Mouse (Mus musculus): ENCODE data around the gene Med12. TPM values are rescaled to one million over a fixed set of nuclear protein-coding genes. Genes with fewer than 3 reads are reported as not detected.

Gene Med12
- total RNA-seq (2021): 10 to 100 TPM; 26.1 to 33.7 TPM

DNA sequence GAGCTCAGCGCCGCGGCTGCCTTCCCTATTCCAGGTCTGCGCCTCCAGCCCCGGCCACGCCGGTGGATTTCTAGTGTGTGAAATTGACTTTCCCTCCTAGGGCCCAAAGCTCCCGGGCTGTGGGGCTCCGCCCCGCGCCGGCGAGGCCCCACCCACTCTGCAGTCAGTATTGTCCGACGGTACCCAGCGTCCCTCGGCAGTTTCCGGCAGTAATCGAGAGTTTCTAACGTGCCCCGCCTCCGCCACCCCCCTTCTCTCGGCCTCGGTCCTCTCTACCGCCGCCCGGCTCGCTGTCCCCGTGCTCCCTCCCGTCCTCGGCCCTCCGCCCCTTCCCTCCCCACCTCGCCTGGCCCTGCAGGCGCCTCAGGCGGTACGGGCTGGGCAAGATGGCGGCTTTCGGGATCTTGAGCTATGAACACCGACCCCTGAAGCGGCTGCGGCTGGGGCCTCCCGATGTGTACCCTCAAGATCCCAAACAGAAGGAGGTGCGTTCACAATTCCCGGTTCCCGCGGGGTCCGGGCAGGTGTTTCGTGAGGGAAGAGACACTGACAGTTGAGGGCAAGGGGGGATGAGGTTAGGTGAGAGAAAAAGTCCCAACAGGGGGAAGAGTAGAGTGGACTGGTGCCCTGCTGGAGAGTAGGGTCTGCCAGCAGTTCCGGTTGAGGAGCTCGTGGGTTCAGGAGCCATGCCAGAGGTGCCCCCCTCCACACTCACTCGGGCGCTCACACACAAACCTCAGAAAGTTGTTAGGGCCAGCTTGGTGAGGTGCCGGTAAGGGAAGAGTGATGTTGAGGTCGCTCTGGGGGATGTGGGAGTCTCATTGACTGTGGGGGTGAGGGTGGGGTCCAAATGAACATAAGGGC lies at the start of gene Med12:
Med12 (plus strand) TSS at position 156 of the 864 bp plus-strand sequence.
- peak; percentile 75 to 94 for DNase-seq (ENCODE audit: extremely low spot score in 1 of 2, low spot score in 2 of 2)
- intact Hi-C loops (cut with DNase I): no loop called here

DNA sequence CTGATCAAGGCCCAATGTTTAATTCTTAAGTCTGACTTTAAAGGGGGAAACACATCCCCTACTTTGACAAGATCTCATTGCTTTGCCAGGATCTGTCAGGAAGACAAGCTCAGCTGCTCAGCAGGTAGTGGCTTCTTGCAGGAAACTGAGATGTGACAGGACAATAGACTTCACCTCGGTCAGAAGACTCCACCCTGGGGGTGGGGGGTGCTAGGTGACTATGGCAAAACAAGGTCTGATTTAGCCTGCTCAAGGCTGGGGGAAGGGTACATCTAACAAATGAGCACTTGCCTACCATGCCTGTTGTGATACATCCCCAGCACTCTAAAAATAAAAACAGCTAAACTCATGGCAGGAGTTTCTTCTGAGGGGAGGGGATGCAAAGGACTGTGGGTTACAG lies 28.8 kb upstream of the Med12 start:
- intact Hi-C loops (cut with DNase I): no loop called here
- DNase-seq (ENCODE audit: extremely low spot score in 1 of 2, low spot score in 2 of 2): no peak

DNA sequence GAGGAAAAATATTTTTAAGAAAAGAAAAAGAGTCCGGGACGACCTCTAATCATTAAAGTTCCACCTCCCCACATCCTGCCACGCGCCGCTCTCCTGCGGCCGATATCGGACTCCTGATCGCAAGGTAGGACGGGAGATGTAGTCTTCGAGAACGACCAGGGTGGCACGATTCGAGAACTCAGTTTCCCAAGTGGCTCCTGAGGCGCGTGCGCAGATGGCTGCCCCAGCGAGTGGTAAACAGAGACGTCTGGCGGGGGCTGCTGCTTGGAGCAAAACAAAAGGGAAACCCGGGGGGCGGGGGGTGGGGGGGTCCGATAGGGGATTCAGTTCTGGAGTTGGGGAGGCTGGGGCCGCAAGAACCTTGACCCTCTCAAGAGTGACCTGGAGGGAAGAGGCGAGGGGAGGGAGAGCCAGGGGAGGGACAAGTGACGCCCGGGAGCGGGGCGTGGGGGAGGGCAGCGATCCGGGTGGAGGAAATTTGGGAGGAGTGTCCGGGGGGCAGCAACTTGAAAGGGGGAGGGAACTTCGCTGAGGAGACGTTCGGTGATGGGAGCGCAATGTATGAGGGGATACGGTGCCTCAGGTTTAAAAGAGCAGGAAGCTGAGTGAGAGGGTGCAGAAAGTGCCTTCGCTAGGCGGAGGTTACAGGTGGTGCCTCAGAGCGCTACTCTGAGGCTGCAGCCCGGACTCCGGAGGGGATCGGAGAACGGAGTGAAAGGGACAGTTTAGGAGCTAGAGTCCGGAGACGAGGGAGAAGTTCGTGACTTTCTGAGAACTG lies 19.7 kb upstream of the Med12 start, which contains the start of gene Foxo4:
Foxo4 (plus strand) TSS at position 577 of the 778 bp plus-strand sequence.
- peak; percentile 85 to 91 for DNase-seq (ENCODE audit: extremely low spot score in 1 of 2, low spot score in 2 of 2)
- intact Hi-C loops (cut with DNase I): no loop called here

DNA sequence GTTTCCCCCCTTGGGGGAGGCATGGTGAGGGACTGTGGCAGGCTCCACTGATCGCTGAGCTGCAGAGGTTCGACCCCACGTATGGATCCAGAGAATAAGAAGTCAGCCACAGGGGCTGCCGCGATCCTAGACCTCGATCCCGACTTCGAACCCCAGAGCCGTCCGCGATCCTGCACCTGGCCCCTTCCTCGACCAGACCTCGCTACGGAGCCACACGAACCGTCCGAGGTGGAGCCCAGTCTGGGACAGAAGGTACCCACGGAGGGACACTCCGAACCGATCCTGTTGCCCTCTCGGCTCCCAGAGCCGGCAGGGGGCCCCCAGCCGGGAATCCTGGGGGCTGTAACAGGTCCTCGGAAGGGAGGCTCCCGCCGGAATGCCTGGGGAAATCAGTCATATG lies 19.1 kb upstream of the Med12 start:
- intact Hi-C loops (cut with DNase I): no loop called here
- no peak for DNase-seq (ENCODE audit: extremely low spot score in 1 of 2, low spot score in 2 of 2)

DNA sequence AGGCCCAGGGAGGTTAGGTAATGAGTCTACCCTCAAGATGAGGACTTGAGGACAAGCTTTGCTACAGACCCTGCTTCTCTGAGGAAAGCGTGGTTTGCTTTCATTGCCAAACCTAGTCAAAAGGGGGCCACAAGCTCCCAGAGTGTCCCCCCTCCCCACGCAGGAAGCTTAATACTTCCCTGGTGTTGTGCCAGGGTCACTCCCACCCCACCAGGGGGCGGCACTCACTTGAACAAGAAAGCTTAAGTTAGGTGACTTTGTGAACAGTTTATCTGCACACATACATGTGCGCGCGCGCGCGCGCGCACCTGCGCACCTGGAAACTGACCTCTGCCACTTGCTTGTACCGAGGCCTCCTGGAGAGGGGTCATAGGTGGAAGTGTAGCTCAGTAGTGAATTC lies 17.2 kb upstream of the Med12 start:
- peak in 1 of 2 experiments; percentile 35 for DNase-seq (ENCODE audit: extremely low spot score in 1 of 2, low spot score in 2 of 2)
- intact Hi-C loops (cut with DNase I): no loop called here

DNA sequence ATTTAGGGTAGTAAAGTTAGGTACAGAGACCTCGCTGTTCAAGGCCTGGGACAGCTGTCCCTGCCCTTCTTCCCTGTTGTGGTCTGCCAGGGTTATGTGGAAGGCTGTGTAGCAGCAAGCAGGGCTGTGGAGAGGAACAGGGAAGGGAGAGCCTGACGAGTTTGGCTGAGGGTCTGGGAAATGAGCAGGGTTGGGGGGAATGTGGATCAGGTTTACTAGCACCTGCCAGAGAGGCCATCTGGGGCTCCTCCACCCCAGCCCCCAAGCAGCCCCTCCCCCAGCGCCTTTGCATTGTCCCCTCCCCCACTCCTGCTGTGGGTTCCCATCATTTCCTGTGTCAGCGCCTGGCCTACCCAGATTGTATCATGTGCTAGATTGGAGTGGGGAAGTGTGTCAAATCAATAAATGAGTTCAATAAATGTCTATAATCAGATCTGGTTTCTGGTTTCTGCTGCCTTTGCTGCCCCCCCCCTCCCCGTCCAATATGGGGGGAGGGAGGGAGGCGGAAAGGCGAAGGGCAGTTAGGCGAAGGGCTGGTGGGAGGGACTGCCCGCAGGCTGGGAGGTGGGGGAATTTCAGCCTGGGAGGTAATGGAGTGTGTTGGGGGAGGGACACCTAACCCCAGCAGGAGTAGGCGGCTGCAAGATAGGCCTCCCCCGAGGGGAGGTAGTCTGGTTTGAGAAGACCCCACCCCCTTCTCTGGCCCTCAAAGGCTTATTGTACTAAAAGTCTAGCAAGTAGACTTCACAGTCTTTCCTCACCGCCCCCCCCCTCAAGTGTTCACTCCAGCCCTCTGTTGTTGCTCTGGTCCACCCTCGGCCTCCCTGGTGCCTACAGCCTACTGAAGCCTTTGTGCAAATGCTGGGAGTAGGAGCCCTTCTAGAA lies 13.1 kb upstream of the Med12 start:
- DNase-seq (ENCODE audit: extremely low spot score in 1 of 2, low spot score in 2 of 2): no peak
- intact Hi-C loops (cut with DNase I): no loop called here

DNA sequence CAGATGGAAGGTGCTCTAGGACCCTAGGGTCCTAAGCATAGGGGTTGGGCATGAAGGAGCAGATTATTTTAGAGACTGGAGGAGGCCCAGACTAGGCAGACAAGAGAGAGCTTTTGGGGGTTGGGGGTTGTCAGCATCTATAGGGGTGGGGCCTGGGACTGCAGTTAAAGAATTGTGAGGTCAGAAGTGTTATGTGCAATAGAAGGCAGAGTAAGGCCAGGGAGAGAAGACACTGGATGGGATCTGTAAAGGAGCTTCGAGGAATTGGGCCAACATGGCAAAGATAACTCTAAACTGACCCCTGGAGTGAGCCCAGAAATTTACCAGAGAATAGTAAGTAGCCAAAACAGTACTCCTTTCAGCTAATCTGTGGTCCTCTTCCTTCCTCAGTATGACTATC lies 9.9 kb upstream of the Med12 start, which contains the start of gene Gm614:
Gm614 (minus strand) TSS at position 101 of the 400 bp plus-strand sequence.
- intact Hi-C loops (cut with DNase I): no loop called here
- no peak for DNase-seq (ENCODE audit: extremely low spot score in 1 of 2, low spot score in 2 of 2)

DNA sequence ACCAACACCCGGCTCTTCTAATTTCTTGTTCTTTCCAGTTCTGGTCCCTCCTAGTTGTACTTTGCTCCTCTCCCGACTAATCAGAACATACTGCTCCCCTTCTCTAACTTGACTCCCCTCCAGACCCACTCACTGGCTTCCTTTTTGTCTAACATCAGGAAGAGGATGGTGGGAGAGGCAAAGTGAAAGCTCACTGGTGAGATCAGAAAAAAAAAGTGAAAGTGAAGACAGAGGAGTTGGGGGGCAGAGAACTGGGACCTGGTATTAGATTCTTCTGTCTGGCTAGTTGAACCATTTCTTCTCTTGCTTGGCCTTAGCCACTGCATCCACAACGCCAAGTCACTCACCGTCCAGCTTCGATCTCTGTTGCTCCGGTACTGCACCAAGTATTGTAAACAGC lies 7.2 kb upstream of the Med12 start:
- intact Hi-C loops (cut with DNase I): no loop called here
- no peak for DNase-seq (ENCODE audit: extremely low spot score in 1 of 2, low spot score in 2 of 2)

DNA sequence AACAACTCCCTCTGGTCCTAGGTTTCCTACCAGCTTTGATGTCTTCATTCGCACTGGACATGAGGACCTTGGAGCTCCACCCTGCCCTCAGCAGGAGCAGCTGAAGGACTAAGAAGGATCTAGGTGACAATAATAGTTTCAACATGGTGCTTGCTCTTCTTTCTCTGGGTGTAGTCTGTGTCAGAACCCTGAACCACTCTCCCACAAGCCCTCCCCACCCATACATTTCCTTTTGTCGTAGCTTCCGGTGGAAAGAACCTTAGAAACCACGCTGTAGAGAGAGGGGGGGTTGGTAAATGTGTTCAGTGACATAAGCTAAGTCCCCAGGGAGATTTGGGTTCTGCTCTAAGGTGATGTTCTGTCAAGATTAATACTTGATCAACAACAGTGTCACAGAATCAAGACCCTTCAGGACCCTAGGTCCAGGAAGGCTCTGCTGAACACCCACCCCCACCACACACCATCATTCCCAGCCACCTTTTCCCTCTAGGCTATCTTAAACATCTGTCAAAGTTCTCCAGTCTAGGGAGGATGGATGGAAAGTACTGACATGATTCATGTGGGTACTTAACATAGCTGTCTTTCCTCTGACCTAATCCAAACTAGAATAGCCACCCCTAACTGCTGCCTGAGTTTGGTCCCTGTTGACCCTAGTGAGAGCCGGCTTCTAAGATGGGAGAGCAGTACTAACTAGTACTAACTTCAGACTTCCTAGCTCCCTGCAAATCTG lies 5.6 kb upstream of the Med12 start, which contains the start of gene Il2rg:
Il2rg (minus strand) TSS at position 231 of the 730 bp plus-strand sequence.
- no peak for DNase-seq (ENCODE audit: extremely low spot score in 1 of 2, low spot score in 2 of 2)
- intact Hi-C loops (cut with DNase I): no loop called here

DNA sequence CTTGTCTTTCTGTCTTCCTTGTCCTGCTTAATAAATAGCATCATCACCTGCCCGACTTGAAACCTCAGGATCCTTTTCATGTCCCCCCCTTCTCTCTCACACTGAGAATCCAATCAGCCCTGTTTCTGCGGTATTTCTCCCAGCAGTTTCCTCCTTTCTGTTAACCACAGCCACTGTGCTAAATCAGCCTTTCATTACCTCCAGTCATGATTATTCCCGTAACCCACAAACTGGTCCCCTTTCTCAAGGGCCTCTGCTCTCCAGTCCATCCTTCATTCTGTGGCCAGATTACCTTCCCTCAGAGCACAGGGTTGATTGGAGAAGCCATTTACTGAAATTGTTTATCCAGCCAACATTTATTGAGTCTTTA lies 5.1 kb upstream of the Med12 start, which contains the start of gene Gm20489:
Gm20489 (minus strand) TSS at position 269 of the 370 bp plus-strand sequence.
- intact Hi-C loops (cut with DNase I): no loop called here

DNA sequence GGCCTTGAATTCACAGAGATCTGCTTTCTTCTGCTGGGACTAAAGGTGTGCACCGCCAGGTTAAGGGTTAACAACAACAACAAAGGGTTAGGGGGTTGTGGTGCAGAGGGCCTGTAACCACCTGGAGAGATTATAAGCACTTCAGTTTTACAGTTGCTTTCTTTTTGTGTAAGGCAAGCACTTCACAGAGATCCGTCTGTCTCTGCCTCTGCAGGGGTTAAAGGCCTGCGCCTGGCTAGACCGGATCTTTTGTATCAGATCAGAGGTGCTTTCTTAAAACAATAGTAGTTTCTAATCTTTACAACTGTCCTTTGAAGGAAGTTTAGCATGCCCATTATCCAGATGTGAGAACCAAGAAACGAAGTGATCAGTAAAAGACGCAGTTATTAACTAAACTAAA lies 420 bp upstream of the Med12 start:
- no peak for DNase-seq (ENCODE audit: extremely low spot score in 1 of 2, low spot score in 2 of 2)
- intact Hi-C loops (cut with DNase I): no loop called here

More for the DNA sequence above, 5.1 kb upstream of the Med12 start, which contains the start of gene Gm20489:
- no peak for DNase-seq (ENCODE audit: extremely low spot score in 1 of 2, low spot score in 2 of 2)

DNA sequence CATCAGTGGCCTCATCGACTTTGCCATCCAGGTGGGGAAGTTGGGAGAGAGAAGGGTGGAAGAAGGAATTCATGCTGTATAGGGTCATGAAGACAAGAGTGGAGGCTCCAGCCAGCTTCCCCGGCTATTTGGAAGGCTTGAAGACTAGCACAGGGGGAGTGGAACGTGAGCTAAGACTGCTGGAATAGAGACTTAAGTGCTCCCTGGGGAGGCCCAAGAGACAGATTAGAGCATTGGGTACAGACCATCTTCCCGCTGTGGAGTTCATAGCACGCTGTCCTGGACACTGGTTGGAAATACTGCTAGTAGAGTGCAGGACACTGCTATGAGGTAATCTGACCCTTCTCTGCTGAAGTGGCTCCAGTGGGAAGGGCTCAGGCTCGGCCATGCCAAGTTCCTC lies 9.0 kb downstream of the Med12 start:
- intact Hi-C loops (cut with DNase I): no loop called here
- no peak for DNase-seq (ENCODE audit: extremely low spot score in 1 of 2, low spot score in 2 of 2)

DNA sequence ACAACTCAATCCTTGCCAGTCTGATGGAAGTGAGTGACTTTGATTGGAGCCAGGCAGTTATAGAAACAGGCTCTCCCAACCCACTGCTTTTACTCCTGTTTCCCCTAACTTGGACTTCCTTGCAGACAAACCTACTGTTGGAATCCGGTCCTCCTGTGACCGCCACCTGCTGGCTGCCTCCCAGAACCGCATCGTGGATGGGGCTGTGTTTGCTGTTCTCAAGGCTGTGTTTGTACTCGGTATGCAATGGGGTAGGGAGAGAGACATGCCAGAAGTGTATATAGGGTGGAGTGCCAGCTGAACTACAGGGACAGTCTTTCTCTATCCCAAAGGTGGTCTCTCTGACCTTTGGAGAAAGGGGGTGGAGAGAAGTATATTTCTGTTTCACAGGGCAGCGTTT lies 11.7 kb downstream of the Med12 start:
- peak in 1 of 2 experiments; percentile 61 for DNase-seq (ENCODE audit: extremely low spot score in 1 of 2, low spot score in 2 of 2)
- intact Hi-C loops (cut with DNase I): loop anchor here (5.0 kb wide), 1 partner anchor 153 kb away; no protein-coding TSS in a partner anchor

DNA sequence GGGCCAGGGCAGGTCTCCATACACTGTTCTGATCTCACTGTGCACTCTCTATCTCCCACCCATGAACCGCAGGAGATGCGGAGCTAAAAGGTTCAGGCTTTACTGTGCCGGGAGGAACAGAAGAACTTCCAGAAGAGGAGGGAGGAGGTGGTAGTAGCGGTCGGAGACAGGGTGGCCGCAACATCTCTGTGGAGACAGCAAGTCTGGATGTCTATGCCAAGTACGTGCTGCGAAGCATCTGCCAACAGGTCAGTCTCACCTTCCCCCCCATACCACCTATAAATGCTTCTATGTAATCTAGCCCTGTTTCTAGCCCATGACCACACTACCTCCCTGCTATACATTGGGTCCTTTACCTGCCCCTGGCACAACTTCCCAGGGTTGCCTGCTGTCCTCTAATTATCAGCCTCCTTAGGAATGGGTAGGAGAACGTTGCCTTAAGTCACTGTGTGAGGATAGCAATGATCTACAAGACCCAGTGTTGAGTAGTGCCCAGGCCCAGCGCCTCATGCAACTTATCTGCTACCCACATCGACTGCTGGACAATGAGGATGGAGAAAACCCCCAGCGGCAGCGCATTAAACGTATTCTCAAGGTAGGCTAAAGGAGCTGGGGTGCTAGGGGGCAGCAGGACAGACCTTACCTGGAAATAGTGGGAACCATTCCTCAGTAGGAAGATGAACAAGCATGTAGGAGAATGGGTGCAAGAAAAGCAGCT lies 12.3 kb downstream of the Med12 start:
- no peak for DNase-seq (ENCODE audit: extremely low spot score in 1 of 2, low spot score in 2 of 2)
- intact Hi-C loops (cut with DNase I): loop anchor here (5.0 kb wide), 1 partner anchor 154 kb away; no protein-coding TSS in a partner anchor

DNA sequence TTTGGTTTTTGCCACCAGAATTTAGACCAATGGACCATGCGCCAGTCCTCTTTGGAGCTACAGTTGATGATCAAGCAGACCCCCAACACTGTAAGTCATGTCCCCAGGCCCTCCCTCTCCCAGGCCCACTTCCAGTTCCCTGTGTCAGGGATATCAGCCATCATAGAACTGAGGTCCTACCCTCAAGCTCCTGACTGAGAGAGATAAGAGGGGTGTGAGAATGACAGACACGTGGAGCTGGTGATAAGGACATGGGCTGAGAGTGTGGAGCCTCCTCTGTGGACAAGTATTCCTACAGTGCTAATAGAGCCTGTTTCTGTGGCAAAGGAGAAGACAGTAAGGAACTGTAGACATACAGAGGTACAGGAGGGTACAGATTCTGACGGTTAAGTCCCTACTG lies 13.7 kb downstream of the Med12 start:
- intact Hi-C loops (cut with DNase I): loop anchor here (5.0 kb wide), 1 partner anchor 155 kb away; no protein-coding TSS in a partner anchor

DNA sequence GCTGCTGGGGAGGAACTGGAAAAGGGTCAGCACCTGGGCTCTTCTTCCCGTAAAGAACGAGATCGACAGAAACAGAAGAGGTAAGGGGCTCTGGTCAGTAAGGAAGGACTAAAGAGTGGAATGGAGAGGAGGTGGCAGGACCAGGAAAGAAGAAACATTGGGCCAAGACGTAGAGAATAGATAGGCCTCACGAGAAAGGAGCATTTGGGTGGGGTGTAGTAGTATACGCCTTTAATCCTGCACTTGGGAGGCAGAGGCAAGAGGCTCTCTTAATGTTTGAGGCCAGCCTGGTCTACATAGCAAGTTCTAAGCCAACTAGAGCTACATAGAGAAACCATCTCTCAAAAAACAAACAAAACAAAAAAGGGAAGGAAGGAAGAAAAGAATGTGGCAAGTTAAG lies 14.6 kb downstream of the Med12 start:
- DNase-seq (ENCODE audit: extremely low spot score in 1 of 2, low spot score in 2 of 2): no peak
- intact Hi-C loops (cut with DNase I): loop anchor here (5.0 kb wide), 1 partner anchor 156 kb away; no protein-coding TSS in a partner anchor

More for the DNA sequence above, 13.7 kb downstream of the Med12 start:
- no peak for DNase-seq (ENCODE audit: extremely low spot score in 1 of 2, low spot score in 2 of 2)

DNA sequence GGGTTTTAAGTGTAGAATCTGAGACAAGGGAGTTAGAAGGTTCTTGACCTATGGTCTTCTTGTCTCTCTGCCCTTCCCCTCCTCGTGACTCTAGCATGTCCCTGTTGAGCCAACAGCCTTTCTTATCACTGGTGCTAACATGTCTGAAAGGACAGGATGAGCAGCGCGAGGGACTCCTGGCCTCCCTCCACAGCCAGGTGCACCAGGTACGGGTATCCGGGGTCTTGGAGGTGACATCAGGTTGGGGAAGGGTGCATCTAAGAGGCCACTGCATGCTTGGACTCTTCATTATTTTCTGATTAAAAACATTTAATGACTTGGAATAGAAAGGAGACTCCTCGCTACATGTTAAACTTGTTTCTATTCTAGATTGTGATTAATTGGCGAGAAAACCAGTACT lies 15.2 kb downstream of the Med12 start:
- intact Hi-C loops (cut with DNase I): loop anchor here (5.0 kb wide), 1 partner anchor 157 kb away; no protein-coding TSS in a partner anchor

More for the DNA sequence above, 15.2 kb downstream of the Med12 start:
- DNase-seq (ENCODE audit: extremely low spot score in 1 of 2, low spot score in 2 of 2): no peak
